Mouse (Mus musculus) urinary bladder, postnatal 10 days (tissue): ENCODE data around the gene Sez6.

Experiments used
- DNase-seq: peaks from one replicate; pipeline ENCODE4 v3.0.0; 2022; ENCODE audit warnings: low spot score

Gene Sez6

GRCm38 (mm10) chr11:77906097-77906687 is 24.4 kb upstream of the Sez6 start:
- no peak for DNase-seq

DNA sequence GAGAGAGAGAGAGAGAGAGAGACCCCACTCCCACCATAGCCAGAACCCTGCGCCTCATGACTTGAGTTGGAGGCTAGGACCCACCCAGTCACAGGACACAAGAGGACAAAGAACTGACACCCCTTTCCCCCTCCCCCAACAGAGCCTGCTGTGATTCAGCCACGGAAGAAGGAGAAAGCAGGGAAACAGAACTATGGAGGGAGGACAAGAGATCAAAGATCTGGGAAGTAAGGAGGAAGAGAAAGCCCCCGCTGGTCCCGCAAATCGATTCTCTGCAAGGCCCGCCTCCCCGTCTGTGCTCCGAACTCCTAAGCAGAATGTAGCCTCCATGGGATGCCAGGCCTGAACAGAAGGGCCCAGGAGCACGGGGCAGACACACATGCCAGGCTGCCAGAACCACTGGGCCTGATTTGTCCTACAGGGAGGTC is 23.8 kb upstream of the Sez6 start:
- no peak for DNase-seq

- DNase-seq: no peak
Observed at GRCm38 (mm10) chr11:77908468-77908867, 22.1 kb upstream of the Sez6 start.

- DNase-seq: no peak
Observed at GRCm38 (mm10) chr11:77909376-77909775, 21.2 kb upstream of the Sez6 start.

- DNase-seq: no peak
Observed at GRCm38 (mm10) chr11:77909776-77910175, 20.8 kb upstream of the Sez6 start.

- no peak for DNase-seq
Observed at GRCm38 (mm10) chr11:77913505-77913904, 17.1 kb upstream of the Sez6 start.

DNA sequence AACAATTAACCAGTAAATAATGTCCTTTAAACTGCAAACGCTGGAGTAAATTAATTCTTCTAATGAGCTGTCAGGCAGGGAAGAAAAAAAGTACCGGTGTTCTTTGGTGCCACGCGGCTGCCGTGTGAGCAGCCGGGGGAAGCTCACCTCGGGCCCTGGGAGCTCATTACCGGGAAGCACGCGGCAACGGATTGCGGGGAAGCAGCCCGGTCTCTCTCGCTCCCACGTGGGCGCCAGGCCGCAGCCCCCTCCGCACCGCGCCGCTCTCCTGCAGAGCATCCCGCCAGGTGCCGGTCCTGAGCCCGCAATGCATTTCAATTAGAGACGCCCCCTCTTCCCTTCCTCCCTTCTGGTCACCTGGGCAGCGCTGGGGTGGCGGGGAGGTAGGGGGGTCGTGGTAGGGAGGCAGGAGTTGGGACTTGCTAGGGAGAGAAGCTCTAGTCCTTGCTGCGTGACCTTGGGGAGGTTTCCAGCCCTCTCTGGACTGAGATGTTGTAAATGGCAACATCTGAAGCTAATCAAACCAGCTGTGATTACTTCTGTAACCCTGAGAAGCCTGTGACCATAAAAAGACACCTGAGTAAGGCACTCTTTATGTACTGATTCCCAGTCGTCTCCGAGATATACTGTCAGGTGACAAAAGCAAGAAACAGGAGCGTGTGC is 15.9 kb upstream of the Sez6 start:
- DNase-seq: no peak

DNA sequence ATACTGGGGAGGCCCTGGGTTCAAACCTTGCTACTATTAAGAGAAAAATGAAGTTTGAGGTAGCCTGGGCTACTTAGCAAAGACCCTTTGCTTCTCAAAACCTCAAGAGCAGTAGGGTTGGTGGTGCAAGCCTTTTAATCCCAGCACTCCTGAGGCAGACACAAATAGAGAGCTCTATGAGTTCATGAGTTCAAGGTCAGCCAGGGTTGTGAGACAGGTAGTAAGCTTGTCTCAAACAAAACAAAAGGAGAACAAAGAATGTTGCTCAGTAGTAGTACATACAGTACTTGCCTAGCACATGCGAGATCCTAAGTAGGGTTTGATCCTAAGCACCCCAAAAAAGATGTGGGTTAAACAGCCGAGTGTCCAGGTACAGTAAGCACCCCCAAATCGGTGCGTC is 13.9 kb upstream of the Sez6 start:
- no peak for DNase-seq

DNA sequence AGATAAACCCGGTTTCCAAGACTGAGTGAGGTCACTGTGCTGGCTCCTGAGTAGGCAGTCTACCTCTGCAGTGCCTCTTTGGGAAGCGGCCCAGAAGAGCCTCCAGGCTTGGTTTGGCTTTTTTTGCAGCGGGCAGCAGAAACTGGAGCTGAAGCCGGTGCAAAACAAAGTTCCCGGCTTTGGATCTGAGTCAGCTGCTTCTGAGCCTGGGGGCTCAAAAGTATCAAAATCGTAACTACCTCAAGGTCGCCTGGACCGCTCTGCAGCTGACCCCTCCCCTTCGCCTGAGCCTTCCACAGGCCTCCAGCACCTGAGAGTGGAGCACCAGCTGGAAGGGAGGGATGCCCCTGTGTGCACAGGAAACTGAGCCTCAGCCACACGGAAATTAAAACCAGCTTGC is 13.4 kb upstream of the Sez6 start:
- no peak for DNase-seq

DNA sequence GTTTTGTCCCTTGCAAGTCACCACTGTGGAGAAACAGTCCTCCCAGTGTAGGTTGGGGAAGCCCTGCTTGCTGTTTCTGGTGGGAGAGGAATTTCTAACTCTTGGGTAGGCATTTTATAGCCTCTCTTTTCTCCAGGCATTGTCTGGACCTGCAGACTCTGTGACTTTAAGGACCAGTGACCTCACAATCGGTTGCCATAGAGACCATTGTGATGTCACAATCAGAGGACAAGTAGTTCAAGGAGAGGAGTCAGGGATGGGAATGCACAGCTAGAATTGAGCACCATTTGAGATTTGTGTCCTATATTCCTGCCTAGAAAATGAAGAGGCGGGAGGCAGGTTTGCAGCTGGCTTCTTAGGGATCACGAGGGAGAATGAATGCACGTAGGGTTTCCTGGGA is 7.3 kb upstream of the Sez6 start:
- no peak for DNase-seq

DNA sequence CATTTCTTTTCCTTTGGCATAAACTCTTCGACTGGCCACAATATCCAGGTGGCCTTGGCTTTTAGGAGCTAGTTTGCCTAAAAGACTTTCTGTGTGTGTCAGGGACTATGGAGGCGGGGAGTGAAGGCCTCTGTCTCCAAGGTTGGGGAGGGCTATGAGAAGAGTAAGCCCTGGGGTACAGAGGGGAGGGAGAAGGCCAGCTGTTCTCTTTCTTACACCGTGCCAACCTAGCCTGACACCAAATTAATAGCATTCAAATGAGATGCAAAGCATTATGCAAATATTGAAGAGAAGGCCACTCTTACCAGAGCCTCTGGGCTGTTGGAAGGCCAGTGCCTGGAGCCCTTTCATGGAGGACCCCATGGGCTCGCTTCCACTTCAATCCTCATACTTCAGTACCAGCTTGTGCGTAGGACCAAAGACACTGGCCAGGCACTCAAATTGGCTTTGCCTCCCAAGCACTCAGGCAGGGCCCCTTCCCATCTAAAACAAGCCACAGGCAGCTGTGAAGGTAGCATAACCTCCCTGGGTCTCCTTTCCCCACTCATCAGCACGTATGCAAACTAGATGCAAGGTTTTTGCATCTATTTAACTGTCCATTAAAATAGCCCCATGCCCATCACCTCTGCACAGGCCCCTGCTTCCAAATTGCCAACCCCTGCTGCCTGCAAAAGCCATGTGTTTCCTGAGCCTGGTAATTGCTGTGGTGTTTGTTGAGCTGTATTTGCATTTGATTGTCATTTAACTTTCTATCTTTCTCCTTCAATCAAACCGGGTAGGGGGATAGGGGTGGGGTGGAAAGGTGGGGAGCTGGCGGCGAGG is 4.6 kb upstream of the Sez6 start:
- DNase-seq: no peak

DNA sequence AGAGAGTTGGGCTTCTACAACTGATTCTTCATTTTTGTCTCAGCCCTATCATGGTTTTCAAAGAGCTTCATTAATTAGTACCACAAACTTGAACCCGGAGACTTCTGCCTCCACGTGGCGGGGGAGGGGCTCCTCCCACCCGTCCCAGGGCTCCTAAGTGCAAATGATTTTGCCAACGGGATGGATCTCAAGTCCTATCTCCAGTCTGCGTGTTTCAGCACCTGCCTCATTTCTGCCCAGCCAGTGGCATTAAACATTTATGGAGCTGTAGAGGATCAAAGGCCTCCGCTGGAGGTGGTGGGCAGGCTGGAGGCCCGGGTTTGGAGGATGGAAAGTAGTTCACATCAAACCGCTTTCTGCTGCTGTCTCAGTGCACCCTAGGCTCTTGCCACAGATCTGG is 3.9 kb upstream of the Sez6 start:
- no peak for DNase-seq

DNA sequence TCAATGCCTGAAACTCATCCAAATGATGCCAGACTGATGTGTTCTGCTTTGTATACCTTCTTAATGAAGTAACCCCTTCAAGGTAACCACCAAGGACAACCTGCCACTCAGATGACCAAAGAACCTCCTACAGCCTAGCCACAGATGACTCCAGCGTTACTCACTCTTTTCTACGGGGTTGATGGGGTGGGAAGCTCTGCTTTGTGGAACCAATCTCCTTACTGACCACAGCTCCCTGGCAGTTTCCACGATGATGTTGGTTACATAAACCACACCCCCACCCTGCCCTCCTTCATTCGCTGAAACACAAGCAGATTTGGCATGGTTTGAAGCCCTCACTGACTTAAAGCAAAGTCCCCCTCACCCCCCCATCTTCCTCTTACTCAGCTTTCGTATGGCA is 2.8 kb upstream of the Sez6 start:
- no peak for DNase-seq

DNA sequence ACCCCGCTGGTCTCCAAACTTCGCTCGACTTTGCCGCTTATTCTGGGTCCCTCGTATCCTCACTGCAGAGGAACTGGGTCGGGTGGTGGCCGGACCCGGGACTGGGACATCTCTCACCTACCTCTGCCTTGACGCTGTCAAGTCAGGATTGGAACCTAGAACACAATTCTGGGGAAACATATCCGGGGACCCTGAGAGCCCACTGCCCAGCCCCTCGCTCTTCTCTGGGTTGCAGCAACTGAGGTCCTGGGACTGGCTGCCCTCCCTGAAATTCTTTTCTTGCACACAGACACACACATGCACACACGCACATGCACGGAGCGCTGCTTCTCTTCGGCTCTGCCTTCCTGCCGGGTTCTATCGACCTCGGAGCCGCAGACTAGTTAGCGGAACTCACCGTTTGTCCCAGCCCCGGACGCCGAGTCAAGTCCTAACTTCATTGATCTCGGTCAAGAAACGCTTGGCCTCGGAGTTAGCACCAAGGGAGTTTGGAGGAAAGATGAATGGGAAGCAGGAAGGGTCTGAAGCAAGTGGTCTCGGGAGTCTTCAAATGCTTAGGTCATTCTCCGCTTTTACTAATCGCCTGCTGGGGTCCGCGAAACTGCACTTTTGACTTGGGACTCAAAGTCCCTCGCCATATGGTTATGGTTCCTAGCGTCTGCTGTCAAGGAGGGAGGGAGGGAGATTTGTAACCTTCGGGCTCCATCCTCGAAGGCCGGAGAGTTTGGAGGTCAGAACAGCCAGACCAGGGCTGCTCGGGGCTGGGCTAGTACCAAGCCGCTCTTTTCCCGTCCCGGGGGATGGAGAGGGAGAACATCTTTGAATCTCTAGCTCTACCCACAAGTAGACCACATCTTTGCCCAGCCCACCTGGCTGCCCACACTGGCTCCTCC is 1.2 kb downstream of the Sez6 start:
- no peak for DNase-seq

GRCm38 (mm10) chr11:77932576-77932975 is 2.0 kb downstream of the Sez6 start:
- no peak for DNase-seq

GRCm38 (mm10) chr11:77934111-77934521 is 3.5 kb downstream of the Sez6 start:
- DNase-seq: no peak

DNA sequence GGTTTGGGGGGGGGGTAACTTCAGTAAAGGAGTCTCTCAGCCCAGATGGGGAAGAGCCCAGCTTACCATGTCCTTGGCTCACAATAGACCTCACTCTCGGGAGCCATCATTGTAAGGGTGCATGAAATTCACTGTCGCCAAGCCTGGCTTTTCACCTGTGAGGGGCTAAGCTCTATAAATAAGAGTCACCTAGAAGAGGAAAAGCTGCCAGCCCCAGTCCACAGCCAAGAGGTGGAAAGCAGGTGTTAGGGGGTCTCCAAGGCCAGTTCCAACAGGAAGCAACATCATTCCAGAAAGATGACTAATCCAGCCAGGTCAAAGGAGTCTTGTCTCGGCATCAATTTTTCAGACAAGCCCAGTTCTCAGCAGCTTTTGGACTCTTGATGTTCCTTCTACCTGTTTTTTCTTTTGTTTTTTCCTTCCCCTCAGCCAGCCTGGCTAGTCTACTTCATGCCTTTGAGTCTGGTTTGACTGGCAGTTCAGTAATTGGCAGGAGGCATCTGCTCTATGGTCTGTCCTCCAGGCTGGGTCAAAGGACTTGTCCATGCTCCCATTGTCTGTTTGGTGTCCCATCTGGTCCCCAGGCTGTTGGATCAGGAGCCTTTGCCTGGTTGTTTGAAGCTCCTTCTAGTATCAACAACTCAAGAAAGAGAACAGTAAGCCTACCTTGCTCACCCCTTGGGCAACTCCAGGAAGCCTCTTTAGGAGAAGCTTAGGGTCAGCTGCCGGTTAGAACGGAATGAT is 4.1 kb downstream of the Sez6 start:
- DNase-seq: no peak

DNA sequence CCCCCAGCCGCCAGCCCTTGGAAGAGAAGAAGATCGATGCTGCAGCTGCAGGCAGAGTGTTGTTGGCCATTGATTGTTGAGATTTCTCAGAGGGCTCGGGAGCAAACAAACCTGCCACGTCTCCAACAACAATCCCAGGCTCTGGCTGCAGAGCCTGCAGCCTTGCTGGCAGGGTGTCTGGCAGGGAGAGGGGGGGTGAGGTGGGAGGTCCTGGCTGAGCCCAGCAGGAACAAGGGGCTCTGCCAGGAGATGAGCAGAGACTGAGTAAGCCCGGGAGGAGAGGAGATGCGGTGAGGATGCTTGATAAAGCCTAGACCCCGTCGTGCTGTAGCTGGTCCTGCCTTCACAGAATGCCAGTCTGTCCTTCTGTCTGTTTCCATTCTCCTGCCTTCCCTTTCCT is 6.2 kb downstream of the Sez6 start:
- DNase-seq: no peak

GRCm38 (mm10) chr11:77937649-77938410 is 7.2 kb downstream of the Sez6 start:
- no peak for DNase-seq

DNA sequence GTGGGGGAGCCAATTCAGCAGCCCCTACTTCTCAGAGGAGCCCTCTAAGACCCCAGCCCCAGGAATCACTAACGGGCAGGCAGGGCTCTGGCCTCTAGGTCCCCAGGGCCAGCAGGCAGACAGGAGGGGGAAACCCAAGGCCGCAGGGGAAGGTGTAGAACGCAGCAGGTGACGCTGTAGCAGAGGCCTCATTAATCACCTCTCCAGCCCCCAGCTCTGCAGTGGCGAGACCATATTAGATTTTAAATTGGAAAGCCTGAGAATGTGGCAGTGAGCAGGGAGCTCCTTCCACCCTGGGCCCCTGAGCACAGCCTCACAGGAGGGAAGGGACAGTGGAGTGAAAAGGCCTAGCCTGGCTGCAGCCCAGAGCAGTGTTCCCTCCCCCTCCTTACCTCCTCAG is 11.6 kb downstream of the Sez6 start:
- DNase-seq: no peak

- DNase-seq: no peak
Observed at GRCm38 (mm10) chr11:77947860-77948259, 17.3 kb downstream of the Sez6 start.
